Mouse (Mus musculus) embryonic fibroblast, embryonic 13.5 days (primary cell): Measurements from ENCODE around the gene Rspo4. TPM values are rescaled to one million over a fixed set of nuclear protein-coding genes. Genes with fewer than 3 reads are reported as not detected.

Experiments used
- H3K27ac ChIP-seq: 2 replicates; pipeline ENCODE4 v1.5.1; 2012; ENCODE audit warnings: low read length, control low read depth, inconsistent platforms; ENCODE audit not compliant: insufficient read depth
- H3K4me1 ChIP-seq: 2 replicates; pipeline ENCODE4 v1.6.1; 2011; ENCODE audit warnings: low read length; ENCODE audit not compliant: control insufficient read depth, insufficient read depth
- H3K4me3 ChIP-seq: 2 replicates; pipeline ENCODE4 v1.5.1; 2011; ENCODE audit warnings: mild to moderate bottlenecking, control low read depth, low read length; ENCODE audit not compliant: insufficient read depth
- CTCF ChIP-seq: IDR thresholded peaks from 2 replicates; pipeline ENCODE4 v1.5.1; 2011; ENCODE audit warnings: mild to moderate bottlenecking, control low read depth, low read length, moderate library complexity, borderline replicate concordance; ENCODE audit not compliant: insufficient read depth
- POLR2A ChIP-seq: IDR thresholded peaks from 2 replicates; pipeline ENCODE4 v1.6.1; 2011; ENCODE audit warnings: low read depth, mild to moderate bottlenecking, control low read depth, low read length, moderate library complexity
- polyA plus RNA-seq: library from polyadenylated mRNA; stranded (reverse); fragments of >200 nt; gene quantifications from 2 replicates; pipeline ENCODE4 v1.2.4, GENCODE M21; 2011; ENCODE audit warnings: low read depth; ENCODE audit not compliant: missing spikeins, insufficient read length

Gene Rspo4
- polyA plus RNA-seq, 1 experiment, result not detected

GRCm38 (mm10) chr2:151910498-151910897 is 67.8 kb downstream of the Rspo4 start:
- Histone ChIP-seq H3K4me1 (peaks cover 10% of the 10 kb centered on the region), H3K27ac (no peak overlapping the region), H3K4me3 (no peak overlapping the region)
- TF ChIP-seq CTCF, result no peak
- no peak for TF ChIP-seq POLR2A

GRCm38 (mm10) chr2:151910919-151911500 is 68.3 kb downstream of the Rspo4 start, which contains the start of gene Angpt4:
TSS of gene Angpt4 (plus strand) at chr2:151911210.
- TF ChIP-seq POLR2A (no peak), CTCF (no peak)
- peak within 1 kb of the TSS; percentile 58 for H3K27ac ChIP-seq
- peaks cover 10% of the 10 kb centered on the region for H3K4me1 ChIP-seq
- no peak within 1 kb of the TSS for H3K4me3 ChIP-seq

GRCm38 (mm10) chr2:151911751-151912150 is 69.0 kb downstream of the Rspo4 start:
- Histone ChIP-seq H3K4me3 (no peak overlapping the region), H3K4me1 (peaks cover 13% of the 10 kb centered on the region), H3K27ac (peak overlapping the region; percentile 58)
- TF ChIP-seq POLR2A (no peak), CTCF (no peak)

GRCm38 (mm10) chr2:151914120-151914519 is 71.4 kb downstream of the Rspo4 start:
- TF ChIP-seq POLR2A (no peak), CTCF (no peak)
- Histone ChIP-seq H3K4me3 (no peak overlapping the region), H3K27ac (no peak overlapping the region), H3K4me1 (peaks cover 13% of the 10 kb centered on the region)

- TF ChIP-seq CTCF (no peak), POLR2A (no peak)
- peaks cover 13% of the 10 kb centered on the region for H3K4me1 ChIP-seq
- H3K4me3 ChIP-seq, result no peak overlapping the region
- no peak overlapping the region for H3K27ac ChIP-seq
These were observed 72.4 kb downstream of the Rspo4 start for GRCm38 (mm10) chr2:151915111-151915510.

GRCm38 (mm10) chr2:151916061-151916831 is 73.5 kb downstream of the Rspo4 start:
- TF ChIP-seq CTCF, result no peak
- TF ChIP-seq POLR2A, result no peak
- peaks cover 16% of the 10 kb centered on the region for H3K4me1 ChIP-seq
- H3K4me3 ChIP-seq, result no peak overlapping the region
- H3K27ac ChIP-seq, result peak overlapping the region; percentile 54

GRCm38 (mm10) chr2:151919140-151919539 is 76.4 kb downstream of the Rspo4 start:
- H3K27ac ChIP-seq, result no peak overlapping the region
- no peak overlapping the region for H3K4me3 ChIP-seq
- no peak for TF ChIP-seq CTCF
- H3K4me1 ChIP-seq, result peaks cover 11% of the 10 kb centered on the region

GRCm38 (mm10) chr2:151921068-151921467 is 78.3 kb downstream of the Rspo4 start:
- Histone ChIP-seq H3K4me1 (peaks cover 11% of the 10 kb centered on the region), H3K27ac (no peak overlapping the region), H3K4me3 (no peak overlapping the region)
- TF ChIP-seq CTCF (no peak), POLR2A (no peak)

- Histone ChIP-seq H3K27ac (no peak overlapping the region), H3K4me1 (peaks cover 9% of the 10 kb centered on the region), H3K4me3 (no peak overlapping the region)
- TF ChIP-seq POLR2A, result no peak
- TF ChIP-seq CTCF, result no peak
These were observed 78.9 kb downstream of the Rspo4 start for GRCm38 (mm10) chr2:151921596-151921995.

Other genes starting within 250 kb of the Rspo4 start
- 0.44 and 1.5 TPM in 2 replicates for gene Snph, start 210.3 kb upstream of the Rspo4 start, polyA plus RNA-seq
- gene Rad21l, start 174.4 kb upstream of the Rspo4 start, polyA plus RNA-seq, result not detected in 2 replicates
- not detected in 2 replicates for gene Tmem74b, start 140.9 kb upstream of the Rspo4 start, polyA plus RNA-seq
- 28.7 and 32.7 TPM in 2 replicates for gene Psmf1, start 98.7 kb upstream of the Rspo4 start, polyA plus RNA-seq
- 2.1 and 4.8 TPM in 2 replicates for gene Angpt4, start 68.3 kb downstream of the Rspo4 start, polyA plus RNA-seq
- 9.7 and 13.4 TPM in 2 replicates for gene Fam110a, start 137.3 kb downstream of the Rspo4 start, polyA plus RNA-seq
- gene Slc52a3, start 153.6 kb downstream of the Rspo4 start, polyA plus RNA-seq, result 0.55 and 0.60 TPM in 2 replicates
- not detected in 2 replicates for gene Scrt2, start 238.6 kb downstream of the Rspo4 start, polyA plus RNA-seq